Mouse (Mus musculus) midbrain, embryonic 16.5 days (tissue): Measurements from ENCODE around the gene Nr1h3. TPM values are rescaled to one million over a fixed set of nuclear protein-coding genes. Genes with fewer than 3 reads are reported as not detected.
A peak's percentile ranks its signal among the peaks of the same experiment; 100 is the strongest.

ENCODE experiments used
- ATAC-seq: fragments of 200-750 bp; cut with Nextera tagmentation; 2 replicates; pipeline ENCODE4 v1.8.0; 2017; ENCODE audit warnings: moderate TSS enrichment
- H3K27ac ChIP-seq: fragments of 300-500 bp; sonication (generic); 2 replicates; pipeline ENCODE4 v1.5.1; 2014; ENCODE audit warnings: mild to moderate bottlenecking, low read length, mixed read lengths
- H3K27me3 ChIP-seq: fragments of 300-500 bp; sonication (generic); 2 replicates; pipeline ENCODE4 v1.6.1; 2014; ENCODE audit warnings: low read depth, low read length, mixed read lengths; ENCODE audit not compliant: control insufficient read depth, insufficient read depth
- H3K36me3 ChIP-seq: fragments of 300-500 bp; sonication (generic); 2 replicates; pipeline ENCODE4 v1.6.1; 2014; ENCODE audit warnings: mild to moderate bottlenecking, low read length, moderate library complexity, mixed read lengths; ENCODE audit not compliant: control insufficient read depth, insufficient read depth
- H3K4me1 ChIP-seq: fragments of 300-500 bp; sonication (generic); 2 replicates; pipeline ENCODE4 v1.6.1; 2014; ENCODE audit warnings: mild to moderate bottlenecking, low read length, mixed read lengths; ENCODE audit not compliant: control insufficient read depth, insufficient read depth
- H3K4me2 ChIP-seq: fragments of 300-500 bp; sonication (generic); 2 replicates; pipeline ENCODE4 v1.6.1; 2014; ENCODE audit warnings: mild to moderate bottlenecking, low read length, mixed read lengths
- H3K4me3 ChIP-seq: fragments of 300-500 bp; sonication (generic); 2 replicates; pipeline ENCODE4 v1.5.1; 2014; ENCODE audit warnings: low read depth, mild to moderate bottlenecking, low read length, moderate library complexity, mixed read lengths
- H3K9ac ChIP-seq: fragments of 300-500 bp; sonication (generic); 2 replicates; pipeline ENCODE4 v1.6.1; 2014; ENCODE audit warnings: low read depth, low read length, mixed read lengths
- H3K9me3 ChIP-seq: fragments of 300-500 bp; sonication (generic); replicated peaks from 2 replicates; pipeline ENCODE4 v1.6.1; 2014; ENCODE audit warnings: mild to moderate bottlenecking, low read length, mixed read lengths; ENCODE audit not compliant: control insufficient read depth, poor library complexity, severe bottlenecking
- WGBS: fragments of 180-500 bp; shearing (Covaris S2); extraction: QIAGEN DNeasy Blood & Tissue Kit; methylation state at CpG from one replicate; pipeline ENCODE4 v1.1.7; 2014; 5-methylcytosine and 5-hydroxymethylcytosine counted together
- polyA plus RNA-seq: library from polyadenylated mRNA; unstranded; fragments of >200 nt; fragmentation: Nextera tagmentation; extraction: Ambion mirVana; gene quantifications from 2 replicates; pipeline ENCODE4 v1.2.1, GENCODE M21; 2015

Gene Nr1h3
- polyA plus RNA-seq, 1 experiment from 2014 or later = 2.7 TPM

DNA sequence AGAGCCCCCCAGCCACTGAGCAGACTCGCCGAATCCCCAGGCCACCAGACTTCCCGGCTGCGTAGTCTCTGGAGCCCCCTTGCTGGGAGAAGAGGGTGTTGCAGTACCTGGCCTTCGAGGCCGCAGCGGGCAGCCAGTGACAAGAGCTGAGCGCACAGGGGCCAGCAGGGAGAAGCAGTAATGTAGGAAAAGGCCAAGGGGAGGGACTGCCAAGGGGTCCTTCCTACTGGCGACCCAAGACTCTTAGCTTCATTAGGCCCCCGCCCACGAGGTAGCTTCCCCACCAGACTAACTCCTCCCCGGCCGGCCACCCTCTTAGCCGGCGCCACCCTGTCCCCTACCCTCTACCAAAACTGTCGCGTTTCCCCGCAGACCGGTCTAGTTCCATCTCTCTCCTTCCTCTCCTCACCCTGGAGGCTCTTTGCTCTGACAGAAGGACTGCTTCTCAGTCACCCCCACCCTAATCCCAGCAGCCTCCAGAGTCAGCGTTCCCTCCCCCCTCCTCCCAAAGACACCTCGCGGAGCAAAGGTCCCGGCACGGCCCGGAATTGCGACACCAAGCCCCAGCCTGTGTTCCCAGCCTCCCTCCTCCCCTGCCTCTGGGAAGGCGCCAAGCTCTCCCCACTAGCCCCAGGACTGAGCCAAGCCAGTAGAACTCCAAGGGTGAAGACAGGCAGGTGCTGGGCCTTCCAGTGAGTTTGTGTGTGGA, 7.9 kb downstream of the Nr1h3 start:
- peak overlapping the region; percentile 20 for H3K4me3 ChIP-seq
- peak overlapping the region; percentile 58 for H3K9ac ChIP-seq
- H3K27me3 ChIP-seq = no peaks in the 10 kb centered on the region
- H3K9me3 ChIP-seq = no peaks in the 10 kb centered on the region
- peaks cover 8% of the 10 kb centered on the region for H3K4me1 ChIP-seq
- peak overlapping the region; percentile 47 for H3K4me2 ChIP-seq
- ATAC-seq = peak; percentile 86
- H3K27ac ChIP-seq = 0 out of 2 replicates have a peak overlapping the region, but pooled peaks have one; percentile 17
- WGBS = under 1% methylated on average over 27 of the region's 27 CpGs
- H3K36me3 ChIP-seq = no peaks in the 10 kb centered on the region

DNA sequence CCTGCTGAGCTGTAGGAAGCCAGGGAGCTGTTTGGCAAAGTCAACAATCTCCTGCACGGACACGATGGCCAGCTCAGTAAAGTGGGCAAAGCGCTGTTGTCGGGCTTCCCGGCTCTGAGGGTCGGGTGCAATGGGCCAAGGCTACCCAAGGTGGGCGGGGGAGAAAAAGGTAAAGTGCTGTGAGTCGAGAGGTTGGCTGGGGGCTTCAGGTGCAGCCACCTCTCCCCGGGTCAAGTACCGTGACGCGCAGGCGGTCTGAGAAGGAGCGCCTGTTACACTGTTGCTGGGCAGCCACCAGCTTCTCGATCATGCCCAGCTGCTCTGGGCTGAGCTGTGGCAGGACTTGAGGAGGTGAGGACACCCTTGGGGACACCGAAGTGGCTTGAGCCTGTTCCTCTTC, 12.1 kb downstream of the Nr1h3 start:
- no peak for ATAC-seq

DNA sequence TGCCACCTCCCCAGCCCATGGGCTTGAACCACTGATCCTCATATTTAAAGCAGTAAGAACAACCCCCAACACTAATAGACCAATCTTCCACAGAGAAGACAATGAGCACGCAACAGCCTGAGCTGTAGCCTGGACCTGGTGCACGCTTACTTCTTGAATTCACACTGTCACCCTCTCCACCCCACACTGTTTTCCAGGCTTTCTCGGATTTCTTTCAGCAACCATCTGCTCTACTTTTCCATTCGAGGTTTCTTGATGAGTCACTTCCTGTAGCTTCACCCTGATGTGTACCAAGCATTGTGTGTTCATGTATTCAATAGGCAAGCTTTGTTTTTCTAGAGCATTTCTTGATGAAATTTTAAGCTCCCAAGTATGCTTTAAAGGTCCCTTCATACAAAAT, 15.2 kb downstream of the Nr1h3 start:
- Histone ChIP-seq H3K36me3 (no peaks in the 10 kb centered on the region), H3K4me2 (no peak overlapping the region), H3K27me3 (no peaks in the 10 kb centered on the region), H3K4me1 (peaks cover 5% of the 10 kb centered on the region), H3K4me3 (no peak overlapping the region), H3K9ac (no peak overlapping the region), H3K9me3 (no peaks in the 10 kb centered on the region), H3K27ac (no peak overlapping the region)
- no peak for ATAC-seq
- WGBS = 71% methylated on average over 4 of the region's 4 CpGs

More for the DNA sequence above, 12.1 kb downstream of the Nr1h3 start:
- Histone ChIP-seq H3K9me3 (no peaks in the 10 kb centered on the region), H3K4me1 (peaks cover 8% of the 10 kb centered on the region), H3K27me3 (no peaks in the 10 kb centered on the region), H3K4me2 (no peak overlapping the region), H3K9ac (no peak overlapping the region), H3K36me3 (no peaks in the 10 kb centered on the region), H3K27ac (no peak overlapping the region), H3K4me3 (no peak overlapping the region)
- 86% methylated on average over 16 of the region's 16 CpGs for WGBS

DNA sequence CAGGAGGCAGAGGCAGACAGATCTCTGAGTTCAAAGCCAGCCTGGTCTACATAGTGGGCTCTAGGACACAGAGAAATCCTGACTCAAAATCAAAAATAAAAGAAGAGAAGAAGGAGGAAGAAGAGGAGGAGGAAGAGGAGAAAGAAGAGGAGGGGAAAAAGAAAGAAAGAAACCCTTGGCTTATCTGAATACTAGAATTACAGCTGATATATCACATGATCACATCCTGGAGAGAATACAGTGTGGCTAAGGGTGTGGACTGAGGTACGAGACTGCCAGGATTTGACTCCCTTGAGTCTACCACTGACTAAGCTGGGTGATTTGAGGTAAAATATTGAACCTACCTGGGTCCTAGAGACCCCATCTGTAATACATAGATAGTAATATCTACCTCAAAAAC, 16.4 kb downstream of the Nr1h3 start:
- H3K4me1 ChIP-seq = peaks cover 12% of the 10 kb centered on the region
- no peaks in the 10 kb centered on the region for H3K36me3 ChIP-seq
- no peak overlapping the region for H3K4me2 ChIP-seq
- WGBS = 83% methylated on average over 1 of the region's 1 CpGs
- H3K27ac ChIP-seq = no peak overlapping the region
- ATAC-seq = no peak
- no peaks in the 10 kb centered on the region for H3K9me3 ChIP-seq
- H3K9ac ChIP-seq = no peak overlapping the region
- no peaks in the 10 kb centered on the region for H3K27me3 ChIP-seq
- no peak overlapping the region for H3K4me3 ChIP-seq

DNA sequence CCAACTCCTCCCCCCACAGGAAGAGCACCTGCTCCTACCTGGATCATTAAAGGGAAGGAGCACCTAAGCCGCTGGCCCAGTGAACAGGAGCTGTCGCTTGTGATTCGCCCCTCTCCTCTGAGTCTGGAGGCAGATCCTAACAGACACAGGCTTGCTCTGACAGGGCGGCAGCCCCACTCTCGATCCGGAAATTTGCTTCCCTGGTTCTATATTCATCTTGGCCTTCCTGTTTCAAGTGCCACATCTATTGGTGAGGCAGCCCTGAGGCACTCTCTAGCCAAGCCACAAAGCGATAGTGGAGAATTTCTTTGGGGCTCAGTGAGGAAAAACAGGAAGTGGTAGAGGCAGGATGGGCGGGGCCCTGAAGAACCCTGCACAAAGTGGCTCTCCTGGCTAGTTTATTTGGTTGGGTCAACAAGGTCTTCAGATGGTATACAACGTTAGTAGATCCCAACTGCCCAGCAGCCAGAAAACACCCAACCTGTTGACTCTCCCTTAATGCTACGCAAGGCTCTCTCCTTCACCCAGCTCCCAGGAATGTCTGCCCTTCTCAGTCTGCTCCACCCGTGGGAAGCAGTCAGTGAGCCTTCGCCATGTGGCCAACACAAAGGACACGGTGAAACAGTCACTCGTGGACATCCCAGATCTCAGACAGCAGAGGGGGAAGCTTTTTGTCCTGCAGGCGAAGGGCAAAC, 18.8 kb downstream of the Nr1h3 start, which contains the start of gene Madd:
Madd (minus strand) TSS at position 127 of the 695 bp plus-strand sequence.
- Histone ChIP-seq H3K4me1 (peaks cover 25% of the 10 kb centered on the region), H3K4me3 (peak within 1 kb of the TSS; percentile 94), H3K4me2 (peak within 1 kb of the TSS; percentile 87), H3K27ac (peak within 1 kb of the TSS; percentile 96), H3K9me3 (no peaks in the 10 kb centered on the region), H3K9ac (peak within 1 kb of the TSS; percentile 94), H3K36me3 (no peaks in the 10 kb centered on the region), H3K27me3 (no peaks in the 10 kb centered on the region)
- 69% methylated on average over 15 of the region's 15 CpGs for WGBS
- ATAC-seq = peak; percentile 11

DNA sequence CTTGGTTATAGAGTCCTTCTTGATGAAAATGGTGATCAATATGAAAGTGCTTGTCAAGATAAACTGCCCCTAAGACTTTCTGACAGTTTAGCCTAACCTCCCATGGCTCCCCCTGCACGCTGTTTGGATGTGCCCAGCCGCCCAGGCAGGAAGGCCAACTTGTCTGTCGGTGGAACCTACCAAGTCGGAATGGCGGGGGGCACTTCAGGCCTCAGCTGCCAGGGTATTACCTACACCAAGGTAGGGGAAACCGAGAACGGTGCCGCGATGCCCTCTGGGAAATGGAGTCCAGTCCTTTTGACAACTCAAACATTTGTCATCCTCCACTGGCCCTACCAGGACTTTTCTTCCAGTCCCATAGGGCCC, 19.5 kb downstream of the Nr1h3 start:
- 0 out of 2 replicates have a peak, but pooled peaks cover 3% of the 10 kb centered on the region for H3K36me3 ChIP-seq
- H3K4me1 ChIP-seq = peaks cover 25% of the 10 kb centered on the region
- H3K9me3 ChIP-seq = no peaks in the 10 kb centered on the region
- H3K27ac ChIP-seq = peak overlapping the region; percentile 96
- H3K4me2 ChIP-seq = peak overlapping the region; percentile 87
- H3K4me3 ChIP-seq = peak overlapping the region; percentile 94
- WGBS = 0% methylated on average over 9 of the region's 9 CpGs
- peak; percentile 98 for ATAC-seq
- H3K9ac ChIP-seq = peak overlapping the region; percentile 94
- no peaks in the 10 kb centered on the region for H3K27me3 ChIP-seq

DNA sequence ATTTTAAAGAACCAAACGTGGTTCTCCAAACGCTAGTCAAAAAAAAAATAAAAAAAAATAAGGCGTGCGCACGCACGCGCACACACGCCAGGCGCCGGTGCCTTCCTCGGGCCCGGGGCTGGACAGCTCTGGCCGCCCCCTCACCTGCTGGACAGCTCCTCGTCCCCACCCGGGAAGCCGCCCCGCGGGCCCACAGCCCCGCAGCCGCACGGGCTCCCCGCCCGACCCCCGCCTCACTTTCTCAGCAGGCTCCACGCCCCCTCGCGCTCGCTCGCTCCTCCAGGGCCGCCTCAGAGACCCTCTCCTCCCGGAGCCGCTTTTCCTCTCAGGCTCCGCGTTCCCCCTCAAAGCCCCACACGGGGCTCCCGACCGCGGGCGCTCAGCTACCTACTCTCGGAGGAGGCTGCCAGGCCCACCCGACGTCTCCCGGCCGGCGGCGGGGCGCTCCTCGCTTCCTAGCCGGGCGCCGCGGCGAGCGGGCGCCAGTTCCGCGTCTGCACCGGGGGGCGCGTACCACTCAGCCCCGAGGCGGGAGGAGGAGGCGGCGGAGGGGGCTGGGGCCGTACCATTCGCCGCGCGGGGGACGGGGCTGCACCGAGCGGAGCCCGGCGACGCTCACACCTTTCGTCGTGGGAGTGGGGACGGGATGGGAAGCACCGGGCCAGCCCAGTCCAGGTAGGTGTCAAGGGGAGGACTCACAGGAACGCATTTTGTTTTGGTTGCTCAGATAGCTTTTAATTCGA, 20.1 kb downstream of the Nr1h3 start:
- Histone ChIP-seq H3K9me3 (no peaks in the 10 kb centered on the region), H3K4me1 (peaks cover 25% of the 10 kb centered on the region), H3K36me3 (peaks cover 8% of the 10 kb centered on the region; the same call in 1 of the 2 replicates), H3K27ac (peak overlapping the region; percentile 96), H3K4me2 (peak overlapping the region; percentile 87), H3K27me3 (no peaks in the 10 kb centered on the region), H3K9ac (peak overlapping the region; percentile 94), H3K4me3 (peak overlapping the region; percentile 94)
- peak; percentile 97 for ATAC-seq
- 1% methylated on average over 70 of the region's 81 CpGs for WGBS

DNA sequence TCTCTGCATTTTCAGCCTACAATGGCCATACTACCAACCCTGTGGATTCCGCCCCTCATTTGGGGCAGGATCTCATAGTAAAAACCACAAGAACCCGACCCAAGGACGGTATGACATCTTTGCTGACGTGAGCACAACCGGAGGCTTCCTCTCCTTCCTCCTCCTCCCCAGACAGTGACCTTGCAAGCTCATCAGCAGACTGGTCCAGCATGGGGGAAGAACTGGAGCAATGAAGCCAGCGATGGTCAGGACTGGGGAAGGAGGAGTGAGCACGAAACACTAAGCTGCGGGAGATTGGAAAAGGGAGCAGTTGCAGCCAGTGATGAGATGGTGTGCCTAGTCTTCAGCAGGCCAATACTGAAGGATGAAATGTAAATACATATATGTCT, 20.6 kb downstream of the Nr1h3 start:
- Histone ChIP-seq H3K4me3 (peak overlapping the region; percentile 94), H3K27me3 (no peaks in the 10 kb centered on the region), H3K36me3 (peaks cover 9% of the 10 kb centered on the region; the same call in 1 of the 2 replicates), H3K9me3 (no peaks in the 10 kb centered on the region), H3K4me1 (peaks cover 25% of the 10 kb centered on the region), H3K4me2 (peak overlapping the region; percentile 87), H3K9ac (peak overlapping the region; percentile 94), H3K27ac (peak overlapping the region; percentile 96)
- 8% methylated on average over 8 of the region's 8 CpGs for WGBS
- ATAC-seq = no peak
